Mouse (Mus musculus): ENCODE measurements around the gene Casd1.

DNA sequence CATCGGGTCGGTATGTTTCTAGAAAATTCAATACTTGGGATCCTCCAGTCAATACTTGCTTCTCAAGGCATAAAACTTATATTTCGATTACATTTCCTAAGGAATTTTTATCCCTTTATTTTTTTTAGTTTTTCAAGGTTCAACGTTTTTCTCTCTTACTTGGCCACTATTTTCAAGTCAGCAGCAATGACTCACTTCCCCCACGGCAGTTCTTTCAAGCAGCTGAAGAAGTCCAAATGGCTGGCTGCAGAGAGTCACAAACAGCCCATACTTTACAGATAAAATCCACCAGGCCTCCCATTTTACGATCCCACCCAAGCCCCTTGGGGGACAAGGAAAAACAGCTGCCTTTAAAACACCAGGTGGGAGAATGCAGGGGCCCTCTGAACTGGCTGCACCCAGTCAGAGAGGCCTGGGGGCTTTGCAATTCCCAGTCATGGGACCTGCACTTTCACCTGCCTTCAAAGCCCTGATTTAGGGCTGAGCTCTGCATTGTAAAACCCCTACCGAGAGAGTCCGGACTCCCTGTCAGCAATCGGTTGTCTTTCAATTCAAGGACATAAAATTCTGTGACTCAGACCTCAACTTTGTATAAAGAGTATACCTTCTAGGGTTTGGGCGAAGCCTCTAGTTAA, 84.2 kb downstream of the Casd1 start:
- TF ChIP-seq CTCF (IDR thresholded peaks at IDR 0.05; ENCODE audit: low read depth, low read length) (no peak), POLR2AphosphoS5 (IDR thresholded peaks at IDR 0.05; ENCODE audit: insufficient replicate concordance, low read depth, low read length) (no peak), GATA1 (IDR thresholded peaks at IDR 0.05; ENCODE audit: borderline replicate concordance, low read length) (no peak)
